Mouse (Mus musculus): Measurements from ENCODE around the gene Mrpl46.

DNA sequence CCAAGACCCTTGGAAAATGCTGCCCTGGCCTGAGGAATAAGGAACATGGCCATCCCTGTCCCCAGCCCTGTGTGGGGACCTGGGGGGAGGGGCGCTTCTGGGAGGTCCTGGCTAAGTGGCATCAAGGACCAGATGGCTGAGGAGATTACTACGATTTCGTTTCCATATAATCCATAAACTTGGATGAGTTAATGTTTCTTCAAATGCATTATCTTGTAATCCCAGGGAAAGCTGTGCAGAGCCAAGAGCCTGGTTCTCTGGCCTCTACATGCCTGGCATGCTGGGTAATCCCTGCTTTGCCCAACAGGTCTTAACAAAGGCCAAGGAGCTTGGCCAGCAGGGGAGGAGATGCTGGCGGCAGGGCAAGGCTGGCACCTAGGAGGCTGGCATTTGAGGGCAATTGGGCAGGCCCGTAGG, 18.1 kb downstream of the Mrpl46 start:
- TF ChIP-seq POLR2A (IDR thresholded peaks at IDR 0.05; ENCODE audit: borderline replicate concordance, extremely low read depth, low read depth, low read length) (no peak), CTCF (IDR thresholded peaks at IDR 0.05; ENCODE audit: insufficient read depth, low read length) (no peak)

Data from lung, adult 2 months (tissue).